Mouse (Mus musculus) heart, postnatal 0 days (tissue): ENCODE data around the gene St8sia1.

Source experiments
- CTCF ChIP-seq: IDR thresholded peaks from 2 replicates; pipeline ENCODE4 v1.5.1; 2016; ENCODE audit warnings: antibody characterized with exemption, control low read depth, low read depth
- EP300 ChIP-seq: IDR thresholded peaks from 2 replicates; pipeline ENCODE4 v1.6.1; 2016; ENCODE audit warnings: antibody characterized with exemption, low read depth

DNA sequence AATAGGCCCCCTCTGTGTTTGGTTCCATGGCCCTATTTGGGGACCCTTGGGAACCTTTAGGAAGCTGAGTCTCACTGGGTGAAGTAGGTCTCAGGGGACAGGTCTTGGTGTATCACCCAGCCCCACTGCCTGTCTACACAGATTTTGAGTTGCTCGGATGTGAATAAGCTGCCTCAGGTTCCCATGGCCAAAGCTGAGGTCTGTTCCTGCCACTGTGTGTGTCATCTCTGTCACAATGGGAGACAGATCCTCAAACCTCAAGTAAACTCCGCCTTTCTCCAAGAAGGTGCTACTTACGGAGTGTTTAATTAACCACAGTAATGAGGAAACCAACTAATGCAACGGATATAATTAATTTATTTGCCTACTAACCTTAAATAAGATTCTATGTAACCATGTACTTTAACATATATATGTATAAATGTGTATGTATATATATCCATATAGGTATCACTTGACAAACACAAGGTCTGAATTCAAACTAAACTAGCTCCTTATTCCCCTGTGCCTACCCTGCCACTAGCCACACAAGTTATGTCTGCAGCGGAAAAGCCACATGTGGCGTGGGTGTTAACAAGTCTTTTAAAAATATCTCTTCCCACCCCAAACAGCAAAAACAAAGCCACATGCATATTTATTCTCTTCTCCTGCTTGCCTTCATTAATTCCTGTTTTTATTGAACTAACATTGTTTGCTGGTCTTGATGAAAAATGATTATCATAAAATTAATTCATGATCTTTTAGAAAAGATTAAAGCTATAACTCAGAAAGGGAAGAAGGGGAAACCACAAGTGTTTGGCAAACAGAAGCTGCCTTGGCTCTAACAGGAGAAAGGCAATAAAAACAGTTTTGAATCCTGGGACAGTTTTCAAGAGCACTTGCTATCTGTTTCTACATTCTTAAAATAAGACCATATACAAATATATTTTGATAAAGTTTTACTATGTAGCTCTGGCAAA lies 111.6 kb downstream of the St8sia1 start:
- no peak for TF ChIP-seq CTCF
- TF ChIP-seq EP300: no peak
